Mouse (Mus musculus) heart, postnatal 0 days (tissue): ENCODE results near the gene Slc25a24. TPM values are rescaled to one million over a fixed set of nuclear protein-coding genes. Genes with fewer than 3 reads are reported as not detected.

Experiments
- ATAC-seq: fragments of 200-750 bp; cut with Nextera tagmentation; 2 replicates; pipeline ENCODE4 v1.8.0; 2017; ENCODE audit warnings: low read depth, moderate number of reproducible peaks, moderate library complexity; ENCODE audit not compliant: insufficient read depth
- DNase-seq: peaks from one replicate; pipeline ENCODE4 v3.0.0-alpha.2; 2016; ENCODE audit warnings: low spot score
- H3K27ac ChIP-seq: fragments of 300-500 bp; sonication (generic); 2 replicates; pipeline ENCODE4 v1.5.1; 2014; ENCODE audit warnings: low read depth, mild to moderate bottlenecking
- H3K27me3 ChIP-seq: fragments of 300-500 bp; sonication (generic); 2 replicates; pipeline ENCODE4 v1.6.1; 2014; ENCODE audit warnings: low read length, mixed read lengths; ENCODE audit not compliant: control insufficient read depth, insufficient read depth
- H3K36me3 ChIP-seq: fragments of 300-500 bp; sonication (generic); replicated peaks from 2 replicates; pipeline ENCODE4 v1.6.1; 2014; ENCODE audit warnings: low read length, mixed read lengths; ENCODE audit not compliant: control insufficient read depth, insufficient read depth
- H3K4me1 ChIP-seq: fragments of 300-500 bp; sonication (generic); 2 replicates; pipeline ENCODE4 v1.6.1; 2014; ENCODE audit warnings: antibody characterized with exemption; ENCODE audit not compliant: control insufficient read depth, insufficient read depth
- H3K4me2 ChIP-seq: fragments of 300-500 bp; sonication (generic); 2 replicates; pipeline ENCODE4 v1.6.1; 2014; ENCODE audit warnings: low read depth, mild to moderate bottlenecking, low read length, moderate library complexity
- H3K4me3 ChIP-seq: fragments of 300-500 bp; sonication (generic); 2 replicates; pipeline ENCODE4 v1.5.1; 2014; ENCODE audit warnings: low read depth, low read length
- H3K9ac ChIP-seq: fragments of 300-500 bp; sonication (generic); replicated peaks from 2 replicates; pipeline ENCODE4 v1.6.1; 2014; ENCODE audit warnings: low read depth, low read length, mixed read lengths
- H3K9me3 ChIP-seq: fragments of 300-500 bp; sonication (generic); replicated peaks from 2 replicates; pipeline ENCODE4 v1.6.1; 2016; ENCODE audit warnings: low read length; ENCODE audit not compliant: control insufficient read depth
- CTCF ChIP-seq: IDR thresholded peaks from 2 replicates; pipeline ENCODE4 v1.5.1; 2016; ENCODE audit warnings: antibody characterized with exemption, control low read depth, low read depth
- EP300 ChIP-seq: IDR thresholded peaks from 2 replicates; pipeline ENCODE4 v1.6.1; 2016; ENCODE audit warnings: antibody characterized with exemption, low read depth
- WGBS: fragments of 180-500 bp; shearing (Covaris S2); extraction: QIAGEN DNeasy Blood & Tissue Kit; methylation state at CpG from one replicate; pipeline ENCODE4 v1.1.7; 2014; 5-methylcytosine and 5-hydroxymethylcytosine counted together
- polyA plus RNA-seq: library from polyadenylated mRNA; unstranded; fragments of >200 nt; fragmentation: Nextera tagmentation; extraction: Ambion mirVana; gene quantifications from 2 replicates; pipeline ENCODE4 v1.2.1, GENCODE M21; 2015
- total RNA-seq: library from RNA; depleted of rRNA; stranded (reverse); fragments of >200 nt; gene quantifications from 2 replicates; pipeline ENCODE4 v1.2.3, GENCODE M21; 2014; ENCODE audit warnings: low replicate concordance

Slc25a24 gene
- total and polyA plus RNA-seq, 2 experiments from 2014 or later, result 11.1 to 12.0 TPM

- H3K4me3 ChIP-seq, result no peak overlapping the region
- no peak for DNase-seq
- H3K9ac ChIP-seq, result no peak overlapping the region
- no peak overlapping the region for H3K4me2 ChIP-seq
- TF ChIP-seq CTCF (no peak), EP300 (no peak)
- 61% methylated on average over 4 of the region's 4 CpGs for WGBS
- H3K9me3 ChIP-seq, result no peaks in the 10 kb centered on the region
- H3K27me3 ChIP-seq, result no peaks in the 10 kb centered on the region
- no peak overlapping the region for H3K27ac ChIP-seq
- no peak for ATAC-seq
- no peaks in the 10 kb centered on the region for H3K4me1 ChIP-seq
- H3K36me3 ChIP-seq, result peaks cover 18% of the 10 kb centered on the region; the same call in 1 of the 2 replicates
Measured at GRCm38 (mm10) chr3:109155926-109156669, 33.1 kb downstream of the Slc25a24 start.

DNA sequence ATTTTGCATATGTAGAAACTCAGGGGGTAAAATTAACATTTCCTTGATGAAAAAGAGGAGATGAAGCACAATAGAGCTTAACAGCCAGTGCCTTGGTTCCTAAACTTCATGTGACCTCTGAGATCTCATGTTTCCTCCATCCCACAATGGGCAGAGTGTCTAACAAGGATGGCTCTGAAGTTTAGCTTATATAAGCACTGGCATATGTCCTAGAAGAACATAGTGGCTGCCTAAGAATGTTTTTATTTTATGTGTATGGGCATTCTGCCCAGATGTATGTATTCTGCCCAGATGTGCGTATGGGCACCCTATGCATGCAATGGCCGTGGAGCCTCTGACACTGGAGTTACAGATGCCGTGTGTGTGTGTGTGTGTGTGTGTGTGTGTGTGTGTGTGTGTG, 34.5 kb downstream of the Slc25a24 start:
- Histone ChIP-seq H3K36me3 (peaks cover 27% of the 10 kb centered on the region), H3K9me3 (no peaks in the 10 kb centered on the region), H3K4me3 (no peak overlapping the region), H3K9ac (no peak overlapping the region), H3K27ac (no peak overlapping the region), H3K4me1 (no peaks in the 10 kb centered on the region), H3K27me3 (no peaks in the 10 kb centered on the region), H3K4me2 (no peak overlapping the region)
- ATAC-seq (no peak), DNase-seq (no peak)
- WGBS, result 78% methylated on average over 3 of the region's 3 CpGs
- no peak for TF ChIP-seq EP300

GRCm38 (mm10) chr3:109164088-109164487, 41.1 kb downstream of the Slc25a24 start:
- Histone ChIP-seq H3K9me3 (no peaks in the 10 kb centered on the region), H3K4me2 (no peak overlapping the region), H3K4me1 (no peaks in the 10 kb centered on the region), H3K27ac (no peak overlapping the region), H3K9ac (no peak overlapping the region), H3K27me3 (no peaks in the 10 kb centered on the region), H3K4me3 (no peak overlapping the region), H3K36me3 (peaks cover 59% of the 10 kb centered on the region)
- ATAC-seq (no peak), DNase-seq (no peak)
- WGBS, result 68% methylated on average over 2 of the region's 2 CpGs
- TF ChIP-seq CTCF (no peak), EP300 (no peak)

- TF ChIP-seq EP300 (no peak), CTCF (no peak)
- no peak overlapping the region for H3K4me2 ChIP-seq
- no peak overlapping the region for H3K27ac ChIP-seq
- no peak overlapping the region for H3K9ac ChIP-seq
- H3K4me3 ChIP-seq, result no peak overlapping the region
- peaks cover 53% of the 10 kb centered on the region for H3K36me3 ChIP-seq
- H3K27me3 ChIP-seq, result no peaks in the 10 kb centered on the region
- ATAC-seq, result peak; percentile 33
- no peaks in the 10 kb centered on the region for H3K4me1 ChIP-seq
- H3K9me3 ChIP-seq, result no peaks in the 10 kb centered on the region
- no peak for DNase-seq
- 71% methylated on average over 1 of the region's 1 CpGs for WGBS
Measured at GRCm38 (mm10) chr3:109164644-109165043, 41.7 kb downstream of the Slc25a24 start.

DNA sequence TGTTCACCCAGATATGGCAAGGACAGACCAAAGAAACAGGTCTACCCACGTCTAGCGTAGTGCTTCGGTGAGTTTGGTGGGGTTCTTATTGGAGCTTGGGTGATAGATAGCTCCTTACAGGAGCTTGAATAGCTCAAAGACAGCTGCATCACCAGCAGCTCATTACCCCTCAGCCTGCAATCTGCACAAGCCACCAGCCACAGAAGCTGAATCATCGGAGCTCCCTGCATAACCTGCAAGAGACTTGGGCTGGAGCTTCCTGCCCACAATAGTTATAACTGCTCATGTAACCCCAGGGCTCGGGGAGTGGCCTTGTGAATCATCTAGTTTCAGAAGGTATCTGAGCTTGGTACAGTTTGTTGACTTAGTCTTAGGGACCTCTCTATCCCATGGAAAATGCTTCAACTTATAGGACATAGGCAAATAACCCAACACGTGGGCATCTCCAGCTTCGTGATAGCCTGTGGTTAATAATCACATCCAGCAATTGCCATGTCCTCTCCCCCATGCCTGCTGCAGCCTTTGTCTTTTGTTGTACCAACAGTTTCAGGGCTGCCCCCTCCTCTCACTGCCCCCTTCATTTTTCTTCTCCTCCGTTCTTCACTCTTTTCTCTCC, 42.4 kb downstream of the Slc25a24 start:
- ATAC-seq (no peak), DNase-seq (no peak)
- Histone ChIP-seq H3K9me3 (no peaks in the 10 kb centered on the region), H3K27ac (no peak overlapping the region), H3K4me1 (no peaks in the 10 kb centered on the region), H3K4me3 (no peak overlapping the region), H3K4me2 (no peak overlapping the region), H3K36me3 (peaks cover 48% of the 10 kb centered on the region), H3K27me3 (no peaks in the 10 kb centered on the region), H3K9ac (no peak overlapping the region)
- TF ChIP-seq CTCF (no peak), EP300 (no peak)
- WGBS, result 82% methylated on average over 8 of the region's 8 CpGs
